Mouse (Mus musculus) midbrain, embryonic 13.5 days (tissue): Measurements from ENCODE around the gene Zdhhc13. TPM values are rescaled to one million over a fixed set of nuclear protein-coding genes. Genes with fewer than 3 reads are reported as not detected.

ENCODE experiments used
- ATAC-seq: fragments of 200-750 bp; cut with Nextera tagmentation; 2 replicates; pipeline ENCODE4 v1.8.0; 2017; ENCODE audit warnings: mild to moderate bottlenecking, moderate TSS enrichment, moderate library complexity
- H3K27ac ChIP-seq: fragments of 300-500 bp; sonication (generic); 2 replicates; pipeline ENCODE4 v1.5.1; 2015; ENCODE audit warnings: inconsistent platforms, mild to moderate bottlenecking, moderate library complexity
- H3K27me3 ChIP-seq: fragments of 300-500 bp; sonication (generic); 2 replicates; pipeline ENCODE4 v1.6.1; 2015; ENCODE audit warnings: mild to moderate bottlenecking, inconsistent platforms
- H3K36me3 ChIP-seq: fragments of 300-500 bp; sonication (generic); 2 replicates; pipeline ENCODE4 v1.6.1; 2015; ENCODE audit warnings: mild to moderate bottlenecking, inconsistent platforms
- H3K4me1 ChIP-seq: fragments of 300-500 bp; sonication (generic); replicated peaks from 2 replicates; pipeline ENCODE4 v1.6.1; 2015; ENCODE audit warnings: inconsistent platforms
- H3K4me2 ChIP-seq: fragments of 300-500 bp; sonication (generic); replicated peaks from 2 replicates; pipeline ENCODE4 v1.6.1; 2015; ENCODE audit warnings: moderate library complexity, mild to moderate bottlenecking, inconsistent platforms
- H3K4me3 ChIP-seq: fragments of 300-500 bp; sonication (generic); replicated peaks from 2 replicates; pipeline ENCODE4 v1.5.1; 2015; ENCODE audit warnings: mild to moderate bottlenecking, inconsistent platforms
- H3K9ac ChIP-seq: fragments of 300-500 bp; sonication (generic); replicated peaks from 2 replicates; pipeline ENCODE4 v1.6.1; 2015; ENCODE audit warnings: mild to moderate bottlenecking, inconsistent platforms
- H3K9me3 ChIP-seq: fragments of 300-500 bp; sonication (generic); 2 replicates; pipeline ENCODE4 v1.6.1; 2016; ENCODE audit warnings: mild to moderate bottlenecking, inconsistent platforms
- WGBS: fragments of 180-500 bp; shearing (Covaris S2); methylation state at CpG from one replicate; pipeline ENCODE4 v1.1.7; 2015; 5-methylcytosine and 5-hydroxymethylcytosine counted together
- polyA plus RNA-seq: library from polyadenylated mRNA; unstranded; fragments of >200 nt; fragmentation: Nextera tagmentation; extraction: Ambion mirVana; gene quantifications from 2 replicates; pipeline ENCODE4 v1.2.1, GENCODE M21; 2015

The Zdhhc13 gene
- polyA plus RNA-seq, 1 experiment from 2014 or later, result 39.8 TPM

DNA sequence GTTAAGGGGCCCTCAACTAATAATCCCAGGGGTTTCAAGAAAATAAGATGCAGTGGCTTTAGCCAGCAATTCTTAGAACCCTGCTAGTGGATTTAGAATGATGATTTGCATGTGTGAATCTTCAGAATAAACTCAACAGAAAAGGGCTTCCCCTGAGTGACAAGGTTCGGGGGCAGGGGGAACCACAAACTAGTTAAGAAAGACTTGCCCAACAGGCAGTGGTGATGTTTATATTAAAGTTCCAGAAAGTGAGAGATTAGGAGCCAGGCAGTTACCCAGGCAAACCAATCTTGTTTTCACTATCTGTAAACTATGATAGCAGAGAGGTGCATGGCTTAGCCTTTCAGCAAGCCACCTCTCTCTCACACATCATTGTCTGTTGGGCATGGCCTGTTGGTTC, 43.9 kb downstream of the Zdhhc13 start:
- H3K27ac ChIP-seq, result no peak overlapping the region
- peaks cover 76% of the 10 kb centered on the region for H3K27me3 ChIP-seq
- H3K4me2 ChIP-seq, result no peak overlapping the region
- H3K36me3 ChIP-seq, result peaks cover 5% of the 10 kb centered on the region
- no peak for ATAC-seq
- H3K4me3 ChIP-seq, result no peak overlapping the region
- no peaks in the 10 kb centered on the region for H3K9me3 ChIP-seq
- WGBS, result 79% methylated on average over 1 of the region's 1 CpGs
- H3K9ac ChIP-seq, result no peak overlapping the region
- H3K4me1 ChIP-seq, result peaks cover 15% of the 10 kb centered on the region

DNA sequence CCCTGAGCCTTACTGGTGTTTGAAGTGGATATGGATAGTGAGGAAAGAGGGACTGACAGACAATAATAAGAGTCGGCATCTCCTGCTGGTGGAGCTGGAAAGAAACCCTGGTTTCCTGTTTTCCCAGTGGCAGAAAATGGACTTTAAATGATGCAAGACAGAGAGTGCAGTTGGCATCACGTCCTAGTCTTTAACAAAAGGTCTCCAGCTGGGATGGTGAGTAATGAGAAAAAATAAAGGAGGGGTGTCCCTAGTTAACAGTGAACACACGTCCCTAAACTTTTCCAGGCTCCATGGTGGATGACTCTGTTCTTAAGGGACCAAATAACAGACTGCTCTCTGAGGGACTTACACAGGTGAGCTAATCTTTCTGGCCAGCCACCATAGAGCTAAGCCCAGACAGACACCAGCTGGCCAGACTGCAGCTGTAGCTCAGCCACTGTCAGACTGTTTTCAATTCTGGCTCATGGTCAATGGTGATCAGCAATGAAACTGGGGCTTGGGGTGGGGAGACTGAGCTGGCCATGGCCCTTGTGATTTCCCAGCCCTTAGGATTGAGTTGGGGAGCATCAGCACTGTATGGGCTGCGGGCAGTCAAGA, 45.7 kb downstream of the Zdhhc13 start:
- 45% methylated on average over 4 of the region's 4 CpGs for WGBS
- H3K27ac ChIP-seq, result no peak overlapping the region

DNA sequence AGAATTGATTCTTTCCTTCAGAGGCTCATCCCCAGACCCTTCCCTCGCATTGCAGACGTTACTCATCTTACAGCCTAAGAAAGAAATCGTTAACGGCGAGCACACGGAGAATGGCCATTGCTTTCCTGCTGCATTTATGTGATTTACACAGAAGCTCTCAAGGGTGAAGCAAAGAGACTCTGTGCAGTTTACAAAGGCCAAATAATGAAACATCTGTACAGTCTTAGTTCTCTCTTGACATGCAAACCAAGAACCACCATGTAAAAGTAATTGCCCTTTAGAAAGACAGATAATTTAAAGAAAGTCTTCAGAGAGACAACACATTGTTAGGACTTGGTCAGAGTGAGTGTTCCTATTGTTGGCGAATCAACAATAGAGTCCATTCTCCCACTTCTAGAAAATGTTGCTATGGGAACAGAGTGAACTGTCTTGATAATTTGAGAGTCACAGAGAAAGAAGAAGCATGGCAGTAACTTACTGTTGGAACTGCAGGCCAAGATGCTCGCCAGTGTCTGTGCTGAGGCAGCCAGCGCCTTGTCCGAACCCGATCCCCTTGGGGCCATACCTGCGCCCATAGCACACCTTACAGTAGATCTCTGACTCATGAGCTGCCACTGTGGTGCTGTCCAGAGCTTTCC, 46.3 kb downstream of the Zdhhc13 start:
- H3K4me2 ChIP-seq, result no peak overlapping the region
- H3K27ac ChIP-seq, result no peak overlapping the region
- WGBS, result 33% methylated on average over 12 of the region's 12 CpGs
- H3K9ac ChIP-seq, result no peak overlapping the region
- no peaks in the 10 kb centered on the region for H3K36me3 ChIP-seq
- peaks cover 15% of the 10 kb centered on the region for H3K4me1 ChIP-seq
- no peak overlapping the region for H3K4me3 ChIP-seq
- no peaks in the 10 kb centered on the region for H3K9me3 ChIP-seq
- ATAC-seq, result peak; percentile 65
- peaks cover 83% of the 10 kb centered on the region for H3K27me3 ChIP-seq

More for the DNA sequence above, 45.7 kb downstream of the Zdhhc13 start:
- Histone ChIP-seq H3K4me1 (peaks cover 15% of the 10 kb centered on the region), H3K9ac (no peak overlapping the region), H3K4me3 (no peak overlapping the region), H3K36me3 (no peaks in the 10 kb centered on the region), H3K9me3 (no peaks in the 10 kb centered on the region), H3K27me3 (peaks cover 80% of the 10 kb centered on the region), H3K4me2 (no peak overlapping the region)
- ATAC-seq, result no peak

DNA sequence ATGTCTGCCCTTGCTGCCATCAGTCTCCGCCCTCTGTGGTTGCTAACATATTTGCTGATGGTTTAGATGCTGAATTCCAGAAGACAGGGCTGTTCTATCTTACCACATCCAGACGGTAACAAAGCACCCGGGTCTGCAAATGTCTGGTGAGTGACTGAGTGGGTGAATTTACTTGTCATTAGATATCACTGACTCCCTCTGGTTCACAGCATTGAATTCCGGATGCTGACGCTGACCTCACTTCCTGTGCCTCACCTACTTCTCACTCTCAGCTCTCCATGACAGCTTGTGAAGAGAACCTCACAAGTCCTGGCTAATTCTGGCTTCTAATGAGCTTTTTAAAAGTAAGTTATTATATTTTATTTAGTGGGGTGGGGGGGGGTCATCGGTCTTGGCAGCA, 48.1 kb downstream of the Zdhhc13 start:
- Histone ChIP-seq H3K4me2 (no peak overlapping the region), H3K4me3 (no peak overlapping the region), H3K36me3 (no peaks in the 10 kb centered on the region), H3K4me1 (peaks cover 15% of the 10 kb centered on the region), H3K27me3 (peaks cover 76% of the 10 kb centered on the region), H3K27ac (no peak overlapping the region), H3K9ac (no peak overlapping the region), H3K9me3 (no peaks in the 10 kb centered on the region)
- 89% methylated on average over 6 of the region's 6 CpGs for WGBS
- ATAC-seq, result no peak

DNA sequence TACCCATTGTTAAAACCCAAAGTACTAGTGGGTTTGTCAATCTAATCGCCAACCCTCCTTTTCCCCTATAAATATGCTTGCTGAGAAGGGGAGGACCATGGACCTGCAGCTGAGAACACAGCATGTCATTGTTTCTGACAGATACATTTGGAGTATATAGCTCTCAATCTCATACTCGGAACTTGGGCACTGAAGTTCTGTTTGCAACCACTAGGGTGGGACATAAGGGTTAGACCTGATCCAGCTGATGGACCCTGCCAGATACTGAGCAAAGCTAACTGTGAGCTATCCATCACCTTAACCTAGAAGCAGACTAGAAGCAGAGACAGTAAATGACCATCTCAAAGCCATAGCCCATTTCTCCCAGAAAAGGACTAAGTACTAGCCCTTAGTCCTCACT, 49.6 kb downstream of the Zdhhc13 start:
- peaks cover 15% of the 10 kb centered on the region for H3K4me1 ChIP-seq
- H3K36me3 ChIP-seq, result no peaks in the 10 kb centered on the region
- no peak overlapping the region for H3K4me2 ChIP-seq
- ATAC-seq, result no peak
- H3K9me3 ChIP-seq, result no peaks in the 10 kb centered on the region
- H3K9ac ChIP-seq, result no peak overlapping the region
- no peak overlapping the region for H3K27ac ChIP-seq
- H3K27me3 ChIP-seq, result peaks cover 72% of the 10 kb centered on the region
- no peak overlapping the region for H3K4me3 ChIP-seq
- WGBS, result 57% methylated on average over 2 of the region's 2 CpGs

DNA sequence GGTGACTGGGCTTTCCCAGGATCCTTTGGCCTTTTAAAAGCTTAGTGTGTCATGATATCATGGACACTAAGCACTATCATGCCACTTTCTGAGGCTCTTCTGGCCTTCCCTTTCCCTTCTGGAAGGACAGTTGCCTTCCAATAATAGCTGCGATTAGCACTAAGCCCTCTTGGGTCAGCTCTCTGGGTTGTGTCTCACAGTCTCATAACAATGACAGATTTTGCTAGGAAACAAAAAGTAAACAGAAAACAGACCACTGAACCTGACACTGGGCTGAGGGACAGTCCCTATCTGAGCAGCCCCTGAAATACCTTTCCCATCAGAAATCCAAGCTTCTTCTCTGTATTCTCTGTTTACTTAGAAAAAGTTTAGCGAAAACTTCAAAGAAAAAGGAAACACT, 51.7 kb downstream of the Zdhhc13 start:
- H3K4me3 ChIP-seq, result no peak overlapping the region
- no peaks in the 10 kb centered on the region for H3K9me3 ChIP-seq
- H3K4me2 ChIP-seq, result no peak overlapping the region
- peaks cover 2% of the 10 kb centered on the region for H3K4me1 ChIP-seq
- H3K27me3 ChIP-seq, result peaks cover 82% of the 10 kb centered on the region
- H3K36me3 ChIP-seq, result no peaks in the 10 kb centered on the region
- no peak overlapping the region for H3K9ac ChIP-seq
- ATAC-seq, result no peak
- H3K27ac ChIP-seq, result no peak overlapping the region
- 83% methylated on average over 2 of the region's 2 CpGs for WGBS

DNA sequence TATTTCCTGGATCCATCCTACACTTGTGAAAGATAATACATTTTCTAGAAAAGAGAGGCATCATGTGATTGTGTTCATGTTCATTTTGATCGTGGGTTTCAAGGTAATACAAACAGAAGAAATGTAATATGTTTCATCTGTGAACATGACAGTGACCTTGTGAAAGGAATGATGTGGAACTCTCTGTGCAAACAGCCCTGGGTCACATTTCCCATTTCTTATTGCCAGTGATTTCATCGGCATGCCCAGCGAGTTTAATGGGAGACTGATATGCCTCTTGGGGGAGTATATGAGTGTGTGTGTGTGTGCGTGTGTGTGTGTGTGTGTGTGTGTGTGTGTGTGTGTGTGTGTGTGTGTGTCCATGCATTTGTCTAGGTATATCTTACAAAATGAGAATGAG, 52.7 kb downstream of the Zdhhc13 start:
- H3K4me2 ChIP-seq, result no peak overlapping the region
- H3K27ac ChIP-seq, result no peak overlapping the region
- no peak for ATAC-seq
- H3K4me1 ChIP-seq, result no peaks in the 10 kb centered on the region
- no peaks in the 10 kb centered on the region for H3K36me3 ChIP-seq
- no peaks in the 10 kb centered on the region for H3K9me3 ChIP-seq
- WGBS, result 89% methylated on average over 4 of the region's 4 CpGs
- peaks cover 81% of the 10 kb centered on the region for H3K27me3 ChIP-seq
- no peak overlapping the region for H3K4me3 ChIP-seq
- H3K9ac ChIP-seq, result no peak overlapping the region

DNA sequence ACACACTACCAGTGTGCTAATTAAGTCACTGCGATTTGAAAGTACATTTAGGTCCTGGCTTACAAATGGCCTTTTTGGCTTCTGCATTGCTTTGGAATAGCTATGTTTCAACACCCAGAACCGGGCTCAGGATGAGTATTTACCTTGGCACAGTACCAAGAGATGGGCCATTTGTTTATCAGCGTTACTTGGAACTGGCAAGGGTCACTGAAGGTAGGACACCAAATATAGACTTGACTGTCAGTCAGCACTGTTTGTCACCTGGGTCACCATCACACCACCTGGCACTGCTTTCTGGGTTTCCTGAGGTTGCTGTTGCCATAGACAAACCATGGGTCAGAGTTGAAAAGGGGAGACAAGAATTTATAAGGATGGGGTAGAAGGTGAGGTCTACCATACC, 53.5 kb downstream of the Zdhhc13 start:
- 78% methylated on average over 3 of the region's 3 CpGs for WGBS
- no peak overlapping the region for H3K4me2 ChIP-seq
- no peak overlapping the region for H3K27ac ChIP-seq
- no peaks in the 10 kb centered on the region for H3K36me3 ChIP-seq
- no peak for ATAC-seq
- H3K4me3 ChIP-seq, result no peak overlapping the region
- no peaks in the 10 kb centered on the region for H3K4me1 ChIP-seq
- H3K9ac ChIP-seq, result no peak overlapping the region
- peaks cover 81% of the 10 kb centered on the region for H3K27me3 ChIP-seq
- no peaks in the 10 kb centered on the region for H3K9me3 ChIP-seq

DNA sequence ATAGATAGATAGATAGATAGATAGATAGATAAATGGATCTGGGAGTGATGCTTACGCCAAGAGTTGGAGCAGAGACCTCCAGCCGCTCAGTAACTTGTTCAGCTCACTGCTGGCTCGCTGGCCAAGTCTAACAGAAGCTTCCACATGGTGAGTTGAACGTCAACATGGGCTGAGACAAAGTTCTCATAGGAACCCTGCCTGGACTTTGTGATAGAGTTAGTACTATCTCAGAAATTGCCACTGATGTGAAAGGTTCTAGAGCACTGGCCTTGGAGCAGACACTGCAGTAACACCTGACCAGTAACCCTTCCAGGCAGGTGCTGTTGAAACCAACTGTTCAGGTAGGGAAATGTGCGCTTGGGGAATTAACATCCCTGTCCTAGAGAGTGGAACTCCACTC, 54.7 kb downstream of the Zdhhc13 start:
- Histone ChIP-seq H3K4me3 (no peak overlapping the region), H3K27me3 (peaks cover 84% of the 10 kb centered on the region), H3K4me1 (peaks cover 7% of the 10 kb centered on the region), H3K27ac (no peak overlapping the region), H3K9me3 (no peaks in the 10 kb centered on the region), H3K4me2 (no peak overlapping the region), H3K9ac (no peak overlapping the region), H3K36me3 (no peaks in the 10 kb centered on the region)
- ATAC-seq, result no peak
- 88% methylated on average over 5 of the region's 5 CpGs for WGBS

DNA sequence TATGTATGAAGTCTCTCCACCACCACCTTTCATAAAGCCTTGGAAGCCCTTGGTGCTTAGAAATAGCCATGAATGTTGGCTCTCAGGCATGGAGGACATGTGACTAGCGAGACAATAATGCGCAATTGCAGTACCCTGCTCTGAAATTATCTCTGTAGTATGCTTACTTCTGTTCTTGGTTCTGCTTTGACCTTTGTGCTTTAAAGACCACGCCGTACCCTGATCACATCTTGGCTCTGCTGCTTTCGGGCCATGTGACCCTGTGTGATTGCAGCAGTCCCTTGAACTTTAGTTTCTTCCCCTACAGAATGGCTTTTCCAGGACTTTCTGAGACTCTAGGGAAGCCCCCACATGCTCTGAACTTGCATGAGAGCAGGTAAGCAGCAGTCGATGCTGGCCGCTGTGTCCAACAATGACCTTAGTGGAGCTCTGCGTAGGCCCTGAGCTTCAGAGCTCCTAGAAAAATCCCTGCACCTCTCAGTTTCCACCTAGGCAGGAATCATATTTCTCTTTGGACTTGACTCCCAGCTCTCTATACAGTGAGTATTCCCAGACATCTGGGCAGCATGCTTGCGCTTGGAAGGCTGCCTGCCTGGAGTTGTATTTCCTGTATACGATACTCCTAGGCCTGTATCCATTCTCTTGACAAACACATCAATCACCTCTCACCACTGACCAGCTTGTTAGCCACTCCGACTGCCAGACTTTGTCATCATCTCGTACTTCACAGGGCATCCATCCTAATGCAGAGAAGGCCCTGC, 56.6 kb downstream of the Zdhhc13 start:
- H3K4me2 ChIP-seq, result no peak overlapping the region
- H3K27me3 ChIP-seq, result peaks cover 66% of the 10 kb centered on the region
- ATAC-seq, result no peak
- no peaks in the 10 kb centered on the region for H3K36me3 ChIP-seq
- no peak overlapping the region for H3K9ac ChIP-seq
- WGBS, result 91% methylated on average over 12 of the region's 12 CpGs
- H3K4me1 ChIP-seq, result peaks cover 7% of the 10 kb centered on the region
- H3K27ac ChIP-seq, result no peak overlapping the region
- H3K4me3 ChIP-seq, result no peak overlapping the region
- no peaks in the 10 kb centered on the region for H3K9me3 ChIP-seq

DNA sequence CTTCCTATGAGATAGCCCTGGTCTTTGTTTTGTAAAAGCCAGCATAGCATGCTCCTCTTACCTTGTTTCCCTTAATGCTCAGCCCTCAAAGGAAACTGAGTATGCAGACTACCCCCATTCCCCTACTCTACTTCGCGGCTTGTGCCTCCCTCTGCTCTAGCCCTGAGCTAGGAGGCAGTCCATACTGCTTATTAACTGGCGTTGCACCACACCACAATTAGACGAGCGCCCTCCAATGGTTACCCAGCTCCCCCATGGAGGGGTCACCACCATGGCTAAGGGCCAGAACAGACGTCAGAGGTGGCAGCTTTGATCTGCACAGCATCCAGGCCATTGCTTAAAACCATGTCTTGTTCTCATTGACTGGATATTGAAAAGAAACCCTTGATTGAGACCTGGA, 58.0 kb downstream of the Zdhhc13 start:
- no peak overlapping the region for H3K4me3 ChIP-seq
- peaks cover 58% of the 10 kb centered on the region for H3K27me3 ChIP-seq
- no peak overlapping the region for H3K9ac ChIP-seq
- H3K9me3 ChIP-seq, result no peaks in the 10 kb centered on the region
- H3K4me2 ChIP-seq, result no peak overlapping the region
- no peaks in the 10 kb centered on the region for H3K36me3 ChIP-seq
- no peak overlapping the region for H3K27ac ChIP-seq
- H3K4me1 ChIP-seq, result peaks cover 10% of the 10 kb centered on the region
- ATAC-seq, result no peak
- WGBS, result 44% methylated on average over 6 of the region's 6 CpGs

DNA sequence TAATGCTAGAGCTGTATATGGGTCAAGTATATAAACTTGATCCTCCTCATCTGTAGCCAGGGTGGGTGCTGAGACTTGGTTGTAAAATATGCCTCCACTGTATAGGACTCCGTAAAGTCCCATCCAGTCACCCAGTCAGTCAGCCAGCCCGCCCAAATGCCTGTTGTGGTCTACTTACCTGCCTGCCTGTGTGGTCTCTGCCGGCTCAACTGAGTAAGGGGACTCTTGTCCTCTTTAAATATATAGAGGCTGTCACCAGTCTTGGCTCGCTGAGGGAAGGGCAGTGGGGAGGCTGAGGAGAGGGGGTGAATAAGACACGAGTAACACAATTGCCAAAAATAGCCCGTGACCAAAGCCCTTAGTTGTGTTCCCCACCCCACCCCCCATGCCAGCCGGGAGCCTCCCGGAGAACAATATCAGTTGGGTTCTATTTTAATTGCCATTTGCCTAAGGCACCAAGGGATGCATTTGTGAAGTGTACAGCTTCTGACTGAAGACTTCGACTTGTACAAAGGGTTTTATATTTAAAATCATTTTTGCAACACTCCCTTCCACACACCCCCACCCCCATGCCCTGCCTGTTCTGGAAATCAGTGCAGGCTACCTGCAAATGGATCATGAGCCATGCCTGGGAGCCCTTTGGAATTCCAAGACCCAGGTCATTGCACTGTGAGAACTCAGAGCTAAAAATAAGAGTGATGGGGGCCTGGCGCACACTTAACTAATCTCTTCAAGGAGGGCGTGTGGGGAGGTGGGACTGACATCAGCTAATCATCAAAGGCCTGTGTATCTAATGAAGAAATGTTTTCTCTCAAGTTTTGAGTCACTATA, 59.2 kb downstream of the Zdhhc13 start, which contains the start of gene Csrp3:
Gene Csrp3 (minus strand): TSS at position 214 of the 831 bp plus-strand sequence.
- WGBS, result 43% methylated on average over 11 of the region's 11 CpGs
- ATAC-seq, result no peak
- Histone ChIP-seq H3K4me2 (no peak within 1 kb of the TSS), H3K27ac (no peak within 1 kb of the TSS), H3K4me3 (no peak within 1 kb of the TSS), H3K9me3 (no peaks in the 10 kb centered on the region), H3K36me3 (no peaks in the 10 kb centered on the region), H3K27me3 (peaks cover 49% of the 10 kb centered on the region), H3K4me1 (peaks cover 11% of the 10 kb centered on the region), H3K9ac (no peak within 1 kb of the TSS)
